Mouse (Mus musculus): ENCODE data around the gene Ate1. TPM values are rescaled to one million over a fixed set of nuclear protein-coding genes. Genes with fewer than 3 reads are reported as not detected.
A peak's percentile ranks its signal among the peaks of the same experiment; 100 is the strongest.
"Not testable (repeated sequence)": the region's sequence is repeated elsewhere in the genome, so short reads cannot be mapped to it uniquely, and the experiment has no call there.

The Ate1 gene
- total RNA-seq, 2 experiments from 2014 or later: 23.6 to 26.4 TPM

- peak; percentile 86 for DNase-seq
- intact Hi-C loops (cut with DNase I; ENCODE audit: low total_unique reads): no loop called here
Observed at GRCm38 (mm10) chr7:130533316-130534260, 13.4 kb upstream of the Ate1 start.

GRCm38 (mm10) chr7:130531138-130531537 is 11.0 kb upstream of the Ate1 start:
- DNase-seq; intact Hi-C loops (cut with DNase I; ENCODE audit: low total_unique reads): not testable (repeated sequence)

- DNase-seq: no peak
- intact Hi-C loops (cut with DNase I; ENCODE audit: low total_unique reads): no loop called here
Observed at GRCm38 (mm10) chr7:130527306-130527705, 7.1 kb upstream of the Ate1 start.

- intact Hi-C loops (cut with DNase I; ENCODE audit: low total_unique reads): no loop called here
- no peak for DNase-seq
Observed at GRCm38 (mm10) chr7:130523451-130523850, 3.3 kb upstream of the Ate1 start.

- intact Hi-C loops (cut with DNase I; ENCODE audit: low total_unique reads): no loop called here
- DNase-seq: no peak
Observed at GRCm38 (mm10) chr7:130520812-130521422, 748 bp upstream of the Ate1 start.

GRCm38 (mm10) chr7:130519096-130520048 is 797 bp downstream of the Ate1 start:
- peak; percentile 99 for DNase-seq
- intact Hi-C loops (cut with DNase I; ENCODE audit: low total_unique reads): no loop called here

- no peak for DNase-seq
- intact Hi-C loops (cut with DNase I; ENCODE audit: low total_unique reads): no loop called here
Observed at GRCm38 (mm10) chr7:130518213-130519095, 1.7 kb downstream of the Ate1 start.

GRCm38 (mm10) chr7:130510243-130510642 is 9.9 kb downstream of the Ate1 start:
- DNase-seq: no peak
- intact Hi-C loops (cut with DNase I; ENCODE audit: low total_unique reads): no loop called here

GRCm38 (mm10) chr7:130503006-130503405 is 17.2 kb downstream of the Ate1 start:
- no peak for DNase-seq
- intact Hi-C loops (cut with DNase I; ENCODE audit: low total_unique reads): no loop called here

- DNase-seq: no peak
- intact Hi-C loops (cut with DNase I; ENCODE audit: low total_unique reads): no loop called here
Observed at GRCm38 (mm10) chr7:130501499-130501898, 18.7 kb downstream of the Ate1 start.

- intact Hi-C loops (cut with DNase I; ENCODE audit: low total_unique reads): no loop called here
- DNase-seq: no peak
Observed at GRCm38 (mm10) chr7:130493346-130493745, 26.8 kb downstream of the Ate1 start.

- intact Hi-C loops (cut with DNase I; ENCODE audit: low total_unique reads): no loop called here
- DNase-seq: no peak
Observed at GRCm38 (mm10) chr7:130492026-130492425, 28.1 kb downstream of the Ate1 start.

- intact Hi-C loops (cut with DNase I; ENCODE audit: low total_unique reads): loop anchor here (10.0 kb wide), 1 partner anchor 204 kb away; no protein-coding TSS in a partner anchor
- DNase-seq: not testable (repeated sequence)
Observed at GRCm38 (mm10) chr7:130479003-130479402, 41.2 kb downstream of the Ate1 start.

GRCm38 (mm10) chr7:130475970-130476369 is 44.2 kb downstream of the Ate1 start:
- intact Hi-C loops (cut with DNase I; ENCODE audit: low total_unique reads): loop anchor here (10.0 kb wide), 1 partner anchor 201 kb away; no protein-coding TSS in a partner anchor
- peak; percentile 18 for DNase-seq

- intact Hi-C loops (cut with DNase I; ENCODE audit: low total_unique reads): loop anchor here (10.0 kb wide), 1 partner anchor 199 kb away; no protein-coding TSS in a partner anchor
- no peak for DNase-seq
Observed at GRCm38 (mm10) chr7:130473881-130474280, 46.3 kb downstream of the Ate1 start.

- no peak for DNase-seq
- intact Hi-C loops (cut with DNase I; ENCODE audit: low total_unique reads): loop anchor here (10.0 kb wide), 1 partner anchor 198 kb away; no protein-coding TSS in a partner anchor
Observed at GRCm38 (mm10) chr7:130472683-130473082, 47.5 kb downstream of the Ate1 start.

- DNase-seq: no peak
- intact Hi-C loops (cut with DNase I; ENCODE audit: low total_unique reads): loop anchor here (10.0 kb wide), 1 partner anchor 196 kb away; no protein-coding TSS in a partner anchor
Observed at GRCm38 (mm10) chr7:130471045-130471444, 49.1 kb downstream of the Ate1 start.

GRCm38 (mm10) chr7:130455587-130456246 is 64.5 kb downstream of the Ate1 start:
- intact Hi-C loops (cut with DNase I; ENCODE audit: low total_unique reads): no loop called here
- DNase-seq: no peak

All from gastrocnemius, postnatal 14 days (tissue).